In the genomic region with DNA sequence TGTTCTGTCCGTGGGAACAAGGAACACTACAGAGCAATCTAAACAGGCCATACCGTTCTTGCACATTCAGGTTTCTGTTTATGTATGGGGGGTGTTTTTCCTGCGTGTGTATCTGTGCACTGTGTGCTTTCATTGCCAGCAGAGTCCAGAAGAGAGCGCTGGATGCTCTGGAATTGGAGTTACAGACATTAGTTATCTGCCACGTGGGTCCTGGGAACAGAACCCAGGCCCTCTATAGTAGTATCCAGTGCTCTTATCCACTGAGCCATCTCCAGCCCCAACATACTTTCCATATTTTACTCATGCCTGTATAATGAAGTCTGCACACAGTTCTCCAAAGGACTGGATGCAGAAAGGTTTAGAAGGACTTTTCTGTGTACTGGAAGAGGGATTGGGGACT, we compare ENCODE assay signal across 8 mouse cellular contexts. TPM values are rescaled to one million over a fixed set of nuclear protein-coding genes. Genes with fewer than 3 reads are reported as not detected.
DNase-seq lines count a peak whose midpoint lies in the region; ATAC-seq and TF ChIP-seq lines count a peak whose summit lies in the region.

No protein-coding gene starts in this region.

- peak overlapping the region; percentile 69 for H3K4me3 ChIP-seq in erythroblast, embryonic 14.5 days (replicated peaks)
- H3K4me3 ChIP-seq in spleen, adult 2 months (ENCODE audit: extremely low read depth, insufficient read depth, insufficient read length): peak overlapping the region; percentile 70
- peak overlapping the region; percentile 91 for H3K4me3 ChIP-seq in liver, embryonic 11.5 days (ENCODE audit: low read depth, low read length)
- peak overlapping the region; percentile 64 for H3K4me3 ChIP-seq in stomach, embryonic 16.5 days (replicated peaks; ENCODE audit: low read length)

- H3K9me3 ChIP-seq in erythroblast, embryonic 14.5 days (ENCODE audit: control insufficient read depth, low read length): peaks cover 5% of the 10 kb centered on the region; the same call in 1 of the 2 replicates
- H3K9me3 ChIP-seq in liver, embryonic 11.5 days (ENCODE audit: control insufficient read depth, low read length): no peaks in the 10 kb centered on the region
- 0 out of 2 replicates have a peak, but pooled peaks cover 3% of the 10 kb centered on the region for H3K9me3 ChIP-seq in stomach, embryonic 16.5 days (replicated peaks; ENCODE audit: control insufficient read depth, low read length)

- peaks cover 30% of the 10 kb centered on the region for H3K4me1 ChIP-seq in erythroblast, embryonic 14.5 days (ENCODE audit: control insufficient read depth)
- no peaks in the 10 kb centered on the region; the same call in 1 of the 2 replicates for H3K4me1 ChIP-seq in spleen, adult 2 months (ENCODE audit: control insufficient read depth, insufficient read depth, insufficient read length)
- peaks cover 17% of the 10 kb centered on the region for H3K4me1 ChIP-seq in liver, embryonic 11.5 days (replicated peaks; ENCODE audit: control insufficient read depth, insufficient read depth, low read length)
- H3K4me1 ChIP-seq in stomach, embryonic 16.5 days (ENCODE audit: control insufficient read depth, insufficient read depth, low read length): peaks cover 18% of the 10 kb centered on the region; the same call in 1 of the 2 replicates

- H3K4me2 ChIP-seq in liver, embryonic 11.5 days: peak overlapping the region; percentile 93
- H3K4me2 ChIP-seq in stomach, embryonic 16.5 days (ENCODE audit: low read depth, low read length): peak overlapping the region; percentile 51

- TF ChIP-seq CTCF in spleen, adult 2 months (IDR thresholded peaks at IDR 0.05; ENCODE audit: extremely low read depth, insufficient read depth, insufficient read length, insufficient replicate concordance): no peak

- no peak for ATAC-seq in erythroblast, adult 5-6 weeks (replicated peaks; ENCODE audit: low FRiP score, poor library complexity, severe bottlenecking)
- peak; percentile 9; the same call in 1 of the 2 replicates for ATAC-seq in liver, embryonic 11.5 days (replicated peaks; ENCODE audit: low FRiP score)
- no peak for ATAC-seq in stomach, embryonic 16.5 days (ENCODE audit: insufficient read depth, low FRiP score)

- WGBS in spleen, adult 2 months: under 1% methylated on average over 5 of the region's 5 CpGs
- under 1% methylated on average over 5 of the region's 5 CpGs for WGBS in liver, embryonic 11.5 days
- WGBS in stomach, embryonic 16.5 days: 2% methylated on average over 5 of the region's 5 CpGs

- no peak overlapping the region for H3K27ac ChIP-seq in spleen, adult 2 months (ENCODE audit: insufficient read depth, low read length)
- peak overlapping the region; percentile 32; the same call in 1 of the 2 replicates for H3K27ac ChIP-seq in liver, embryonic 11.5 days (ENCODE audit: low read depth, low read length)
- H3K27ac ChIP-seq in stomach, embryonic 16.5 days (ENCODE audit: low read length): peak overlapping the region; percentile 40

- H3K9ac ChIP-seq in liver, embryonic 11.5 days (ENCODE audit: low read depth, low read length): peak overlapping the region; percentile 79
- peak overlapping the region; percentile 75 for H3K9ac ChIP-seq in stomach, embryonic 16.5 days (ENCODE audit: low read length)

- DNase-seq in spleen, adult 2 months (ENCODE audit: low read depth in 1 of 2, low spot score in 2 of 2): no peak
- no peak for DNase-seq in spleen, postnatal 14 days (ENCODE audit: low spot score in 2 of 2)
- DNase-seq in liver, embryonic 11.5 days (ENCODE audit: low spot score): no peak
- no peak for DNase-seq in adrenal gland, postnatal 25 days
- no peak for DNase-seq in urinary bladder, postnatal 36 days (ENCODE audit: low spot score in 2 of 2)

- H3K36me3 ChIP-seq in erythroblast, embryonic 14.5 days (ENCODE audit: control insufficient read depth): no peaks in the 10 kb centered on the region
- H3K36me3 ChIP-seq in spleen, adult 2 months (ENCODE audit: control insufficient read depth, insufficient read depth, low read length): no peaks in the 10 kb centered on the region
- no peaks in the 10 kb centered on the region for H3K36me3 ChIP-seq in liver, embryonic 11.5 days (ENCODE audit: control insufficient read depth, insufficient read depth, low read length)
- no peaks in the 10 kb centered on the region for H3K36me3 ChIP-seq in stomach, embryonic 16.5 days (ENCODE audit: control insufficient read depth, insufficient read depth, low read length)

- TF ChIP-seq POLR2A in spleen, adult 2 months (IDR thresholded peaks at IDR 0.05; ENCODE audit: low read depth, low read length): no peak

- H3K27me3 ChIP-seq in erythroblast, embryonic 14.5 days (ENCODE audit: control insufficient read depth): peaks cover 4% of the 10 kb centered on the region; the same call in 1 of the 2 replicates
- no peaks in the 10 kb centered on the region for H3K27me3 ChIP-seq in spleen, adult 2 months (ENCODE audit: control insufficient read depth, insufficient read depth, low read length)
- H3K27me3 ChIP-seq in liver, embryonic 11.5 days (replicated peaks; ENCODE audit: control insufficient read depth, insufficient read depth, low read length): no peaks in the 10 kb centered on the region
- H3K27me3 ChIP-seq in stomach, embryonic 16.5 days (ENCODE audit: control insufficient read depth, insufficient read depth, low read length): no peaks in the 10 kb centered on the region

RNA-seq across cellular contexts. Expression of a gene that starts 0.6 kb away (rescaled TPM):
- 0.04 and 0.07 TPM in 2 replicates for polyA plus RNA-seq in erythroblast, embryonic 14.5 days (2012)
- 0.77 and 2.5 TPM in 2 replicates for total RNA-seq in erythroblast, adult 5-6 weeks (2015; ENCODE audit: low replicate concordance)
- 0.98 and 3.0 TPM in 2 replicates for total RNA-seq in erythroblast, adult 5-6 weeks (2017; ENCODE audit: low replicate concordance)
- 28.4 and 38.1 TPM in 2 replicates for polyA plus RNA-seq in spleen, adult 2 months (2012; rRNA removed)
- 48.3 and 53.6 TPM in 2 replicates for polyA plus RNA-seq in liver, embryonic 11.5 days (2014; fragmentation: Nextera tagmentation; extraction: Ambion mirVana)
- polyA plus RNA-seq in stomach, embryonic 16.5 days (2015; fragmentation: Nextera tagmentation; extraction: Ambion mirVana): 55.4 and 63.1 TPM in 2 replicates
- total RNA-seq in adrenal gland, postnatal 25 days (2021): 23.5 and 38.5 TPM in 2 replicates

RNA-seq across cellular contexts. Expression of a gene that starts 18.3 kb away (rescaled TPM):
- 7.3 and 8.2 TPM in 2 replicates for polyA plus RNA-seq in erythroblast, embryonic 14.5 days (2012)
- 27.8 and 30.0 TPM in 2 replicates for total RNA-seq in erythroblast, adult 5-6 weeks (2015; ENCODE audit: low replicate concordance)
- 14.2 and 15.1 TPM in 2 replicates for total RNA-seq in erythroblast, adult 5-6 weeks (2017; ENCODE audit: low replicate concordance)
- polyA plus RNA-seq in spleen, adult 2 months (2012; rRNA removed): 19.0 and 19.9 TPM in 2 replicates
- 450 and 470 TPM in 2 replicates for polyA plus RNA-seq in liver, embryonic 11.5 days (2014; fragmentation: Nextera tagmentation; extraction: Ambion mirVana)
- 480 and 562 TPM in 2 replicates for polyA plus RNA-seq in stomach, embryonic 16.5 days (2015; fragmentation: Nextera tagmentation; extraction: Ambion mirVana)
- total RNA-seq in adrenal gland, postnatal 25 days (2021): 234 and 254 TPM in 2 replicates

RNA-seq across cellular contexts. Expression of a gene that starts 46.3 kb away (rescaled TPM):
- polyA plus RNA-seq in erythroblast, embryonic 14.5 days (2012): not detected in 2 replicates
- total RNA-seq in erythroblast, adult 5-6 weeks (2015; ENCODE audit: low replicate concordance): not detected in 2 replicates
- 1.1 TPM in 1 of 2 replicates, not detected in the other for total RNA-seq in erythroblast, adult 5-6 weeks (2017; ENCODE audit: low replicate concordance)
- 0.09 and 0.14 TPM in 2 replicates for polyA plus RNA-seq in spleen, adult 2 months (2012; rRNA removed)
- 0.32 and 0.38 TPM in 2 replicates for polyA plus RNA-seq in liver, embryonic 11.5 days (2014; fragmentation: Nextera tagmentation; extraction: Ambion mirVana)
- 0.66 and 0.90 TPM in 2 replicates for polyA plus RNA-seq in stomach, embryonic 16.5 days (2015; fragmentation: Nextera tagmentation; extraction: Ambion mirVana)
- 3.0 and 3.6 TPM in 2 replicates for total RNA-seq in adrenal gland, postnatal 25 days (2021)

RNA-seq across cellular contexts. Expression of a gene that starts 54.4 kb away (rescaled TPM):
- polyA plus RNA-seq in erythroblast, embryonic 14.5 days (2012): not detected in 2 replicates
- not detected in 2 replicates for total RNA-seq in erythroblast, adult 5-6 weeks (2015; ENCODE audit: low replicate concordance)
- total RNA-seq in erythroblast, adult 5-6 weeks (2017; ENCODE audit: low replicate concordance): not detected in 2 replicates
- polyA plus RNA-seq in spleen, adult 2 months (2012; rRNA removed): 1.2 and 1.9 TPM in 2 replicates
- polyA plus RNA-seq in liver, embryonic 11.5 days (2014; fragmentation: Nextera tagmentation; extraction: Ambion mirVana): 2.0 and 6.0 TPM in 2 replicates
- polyA plus RNA-seq in stomach, embryonic 16.5 days (2015; fragmentation: Nextera tagmentation; extraction: Ambion mirVana): 50.3 and 60.9 TPM in 2 replicates
- total RNA-seq in adrenal gland, postnatal 25 days (2021): 24.7 and 28.6 TPM in 2 replicates

Comparison
In these comparisons a context has a peak if more than half of its experiments do, and no peak if none do; other contexts are left out.
1. RNA of a gene that starts 0.6 kb away (polyA plus RNA-seq): 55.4 to 63.1 TPM in stomach, embryonic 16.5 days, 48.3 to 53.6 TPM in liver, embryonic 11.5 days and 28.4 to 38.1 TPM in spleen, adult 2 months; 0.04 to 0.07 TPM in erythroblast, embryonic 14.5 days; every median in the first group is over 10 times any median in the second.
2. RNA of a gene that starts 18.3 kb away (polyA plus RNA-seq): 480 to 562 TPM in stomach, embryonic 16.5 days and 450 to 470 TPM in liver, embryonic 11.5 days; 19.0 to 19.9 TPM in spleen, adult 2 months and 7.3 to 8.2 TPM in erythroblast, embryonic 14.5 days; every median in the first group is over 10 times any median in the second.
3. Peak in every context shown above with its lines, with median percentiles within 50 percentile points of each other: H3K4me3 ChIP-seq.